Mouse (Mus musculus) stomach, postnatal 0 days (tissue): ENCODE measurements around the gene Gstp1.

Experiments used
- CTCF ChIP-seq: IDR thresholded peaks from 2 replicates; pipeline ENCODE4 v1.5.1; 2016; ENCODE audit warnings: antibody characterized with exemption, low read depth, mild to moderate bottlenecking, moderate library complexity
- EP300 ChIP-seq: optimal IDR thresholded peaks from 2 replicates; pipeline ENCODE3; 2016; ENCODE audit warnings: antibody characterized with exemption

- no peak for TF ChIP-seq CTCF
- no peak for TF ChIP-seq EP300
Measured at GRCm38 (mm10) chr19:4082219-4082965, 44.6 kb upstream of the Gstp1 start.
